Mouse (Mus musculus) bone marrow macrophage, adult 2 months (primary cell): Measurements from ENCODE around the gene Acacb. TPM values are rescaled to one million over a fixed set of nuclear protein-coding genes. Genes with fewer than 3 reads are reported as not detected.

Source experiments
- H3K27ac ChIP-seq: 2 replicates; pipeline ENCODE4 v1.5.1; 2012; ENCODE audit warnings: low read depth, low read length; ENCODE audit not compliant: insufficient read depth
- H3K4me1 ChIP-seq: 2 replicates; pipeline ENCODE4 v1.6.1; 2012; ENCODE audit warnings: low read length; ENCODE audit not compliant: control insufficient read depth, insufficient read depth
- H3K4me3 ChIP-seq: 2 replicates; pipeline ENCODE4 v1.5.1; 2012; ENCODE audit warnings: mild to moderate bottlenecking, low read length, moderate library complexity; ENCODE audit not compliant: insufficient read depth
- CTCF ChIP-seq: IDR thresholded peaks from 2 replicates; pipeline ENCODE4 v1.5.1; 2012; ENCODE audit warnings: low read depth, mild to moderate bottlenecking, low read length, moderate library complexity
- POLR2A ChIP-seq: IDR thresholded peaks from 2 replicates; pipeline ENCODE4 v1.6.1; 2012; ENCODE audit warnings: mild to moderate bottlenecking, low read depth, low read length, borderline replicate concordance
- polyA plus RNA-seq: library from polyadenylated mRNA; stranded (reverse); fragments of >200 nt; gene quantifications from 2 replicates; pipeline ENCODE4 v1.2.4, GENCODE M21; 2012; ENCODE audit not compliant: missing spikeins, insufficient read depth, insufficient read length

Gene Acacb
- polyA plus RNA-seq, 1 experiment = 0.24 TPM

DNA sequence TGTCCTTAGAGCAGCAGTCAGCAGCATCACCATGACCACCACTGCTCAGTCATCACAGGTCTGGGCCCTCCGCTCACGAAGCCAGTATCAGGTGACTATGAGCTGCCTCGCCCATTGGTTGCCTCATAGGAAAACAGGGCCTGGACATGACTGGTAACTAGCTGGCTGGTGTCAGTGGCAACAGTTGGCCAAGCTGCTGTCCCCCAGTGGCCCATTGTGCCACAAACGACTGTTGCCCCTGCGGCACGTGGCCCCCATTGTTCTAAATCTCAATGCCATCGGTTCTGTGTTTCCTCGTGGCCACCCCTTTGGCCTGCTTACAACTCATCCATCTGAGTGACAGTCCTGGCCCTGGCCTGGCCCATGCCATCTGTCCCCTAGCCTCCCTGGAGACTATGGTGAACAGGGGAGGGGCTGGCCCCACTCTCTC lies 117.7 kb downstream of the Acacb start:
- no peak overlapping the region for H3K27ac ChIP-seq
- no peak for TF ChIP-seq POLR2A
- TF ChIP-seq CTCF = no peak
- H3K4me3 ChIP-seq = no peak overlapping the region
- no peaks in the 10 kb centered on the region for H3K4me1 ChIP-seq

GRCm38 (mm10) chr5:114264791-114265190 lies 118.5 kb downstream of the Acacb start:
- Histone ChIP-seq H3K4me3 (no peak overlapping the region), H3K4me1 (no peaks in the 10 kb centered on the region), H3K27ac (no peak overlapping the region)
- TF ChIP-seq POLR2A (no peak), CTCF (no peak)

GRCm38 (mm10) chr5:114268646-114269045 lies 122.3 kb downstream of the Acacb start:
- no peak for TF ChIP-seq CTCF
- TF ChIP-seq POLR2A = no peak
- Histone ChIP-seq H3K4me1 (no peaks in the 10 kb centered on the region), H3K27ac (no peak overlapping the region), H3K4me3 (no peak overlapping the region)

- H3K27ac ChIP-seq = no peak overlapping the region
- no peak for TF ChIP-seq CTCF
- no peak for TF ChIP-seq POLR2A
- H3K4me3 ChIP-seq = no peak overlapping the region
- H3K4me1 ChIP-seq = no peaks in the 10 kb centered on the region
These were observed 123.2 kb downstream of the Acacb start for GRCm38 (mm10) chr5:114269499-114269898.

DNA sequence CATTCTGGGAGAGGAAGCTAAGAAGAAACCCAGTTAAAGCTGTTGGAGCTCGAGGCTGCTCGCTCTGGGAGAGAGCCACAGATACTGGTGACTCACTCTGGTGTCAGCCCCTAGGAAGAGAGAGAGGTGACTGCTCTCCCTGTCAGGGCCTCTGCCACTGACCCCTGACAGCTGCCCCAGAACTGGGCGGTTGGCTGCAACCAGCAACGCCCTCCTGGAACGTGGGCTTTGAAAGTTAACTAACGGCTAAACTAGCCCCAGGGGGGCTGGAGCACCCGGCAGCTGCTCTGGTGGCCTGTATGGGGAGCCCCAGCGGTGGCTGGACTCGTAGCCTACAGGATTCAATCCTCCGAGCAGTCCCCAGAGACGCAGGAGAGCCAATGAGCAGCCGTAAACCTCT lies 123.6 kb downstream of the Acacb start:
- H3K4me3 ChIP-seq = no peak overlapping the region
- no peaks in the 10 kb centered on the region for H3K4me1 ChIP-seq
- no peak overlapping the region for H3K27ac ChIP-seq
- no peak for TF ChIP-seq CTCF
- no peak for TF ChIP-seq POLR2A

DNA sequence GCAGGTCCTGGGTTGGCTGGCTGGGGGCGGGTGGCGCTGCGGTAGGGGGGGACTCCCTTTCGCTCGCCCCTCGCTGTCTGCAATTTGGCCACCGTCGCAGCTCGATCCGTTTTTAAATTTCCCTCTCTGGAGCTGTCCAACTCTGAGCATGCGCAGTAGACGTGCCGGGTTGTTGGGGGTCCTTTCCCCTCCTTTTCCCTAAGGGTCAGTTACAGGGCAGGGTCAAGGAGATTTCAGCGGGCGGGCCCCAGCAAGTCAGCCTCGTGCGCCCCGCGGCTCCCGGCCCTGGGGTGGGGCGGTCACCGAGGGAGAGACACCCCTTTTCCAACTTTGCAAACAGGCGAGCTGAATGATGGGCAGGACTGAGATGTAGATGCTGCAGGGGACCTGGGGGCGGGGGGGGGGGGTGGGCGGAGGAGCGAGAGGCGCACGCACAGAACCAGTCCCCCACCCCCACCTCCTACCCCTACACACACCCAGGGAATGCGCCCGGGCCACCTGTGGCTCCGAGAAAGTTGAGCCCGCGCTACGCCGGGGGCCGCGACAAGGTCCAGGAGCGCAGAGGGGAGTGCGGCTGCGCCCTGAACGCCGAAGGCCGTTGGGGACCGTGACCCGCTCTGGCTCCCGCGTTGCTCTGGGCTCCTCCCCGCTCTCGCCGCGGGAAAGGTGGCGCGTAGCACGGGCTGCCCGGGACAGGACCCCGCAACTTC lies 127.5 kb downstream of the Acacb start, which contains the start of gene Foxn4:
Gene Foxn4, minus strand, starts transcription at position 115 of the 710 bp plus-strand sequence.
- TF ChIP-seq POLR2A (no peak), CTCF (no peak)
- Histone ChIP-seq H3K4me1 (no peaks in the 10 kb centered on the region), H3K27ac (no peak within 1 kb of the TSS), H3K4me3 (no peak within 1 kb of the TSS)

DNA sequence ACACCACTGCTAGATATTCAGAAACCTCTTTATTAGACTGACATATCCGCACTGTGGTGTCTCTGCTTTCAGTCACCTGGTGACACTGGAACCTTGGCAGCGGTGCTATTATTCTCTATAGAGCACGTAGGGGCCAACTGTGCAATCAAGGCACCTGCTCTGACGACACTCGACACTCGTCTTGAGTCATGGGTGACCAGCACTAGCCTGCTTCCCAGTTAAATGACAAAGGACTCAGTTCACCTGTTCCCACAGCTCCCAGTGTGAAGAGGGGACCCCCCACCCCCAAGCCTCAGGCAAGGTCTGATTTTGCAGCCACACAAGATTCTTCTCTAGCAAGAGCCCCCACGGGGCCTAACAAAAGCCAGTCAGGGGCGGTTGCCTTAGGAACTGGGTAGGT lies 129.0 kb downstream of the Acacb start:
- no peak overlapping the region for H3K27ac ChIP-seq
- no peaks in the 10 kb centered on the region for H3K4me1 ChIP-seq
- TF ChIP-seq POLR2A = no peak
- TF ChIP-seq CTCF = no peak
- H3K4me3 ChIP-seq = no peak overlapping the region

- Histone ChIP-seq H3K27ac (no peak overlapping the region), H3K4me3 (no peak overlapping the region), H3K4me1 (no peaks in the 10 kb centered on the region)
- no peak for TF ChIP-seq POLR2A
- TF ChIP-seq CTCF = no peak
These were observed 129.7 kb downstream of the Acacb start for GRCm38 (mm10) chr5:114275991-114276390.

- no peak overlapping the region for H3K4me3 ChIP-seq
- H3K4me1 ChIP-seq = no peaks in the 10 kb centered on the region
- no peak overlapping the region for H3K27ac ChIP-seq
- no peak for TF ChIP-seq CTCF
- no peak for TF ChIP-seq POLR2A
These were observed 133.2 kb downstream of the Acacb start for GRCm38 (mm10) chr5:114279382-114280143.

- no peak overlapping the region for H3K27ac ChIP-seq
- H3K4me3 ChIP-seq = no peak overlapping the region
- TF ChIP-seq POLR2A = no peak
- no peak for TF ChIP-seq CTCF
- H3K4me1 ChIP-seq = no peaks in the 10 kb centered on the region
These were observed 136.0 kb downstream of the Acacb start for GRCm38 (mm10) chr5:114282346-114282745.
